Mouse (Mus musculus): Measurements from ENCODE around the gene Prdx3.
A peak's percentile ranks its signal among the peaks of the same experiment; 100 is the strongest.
"Not testable (repeated sequence)": the region's sequence is repeated elsewhere in the genome, so short reads cannot be mapped to it uniquely, and the experiment has no call there.

Prdx3 gene

DNA sequence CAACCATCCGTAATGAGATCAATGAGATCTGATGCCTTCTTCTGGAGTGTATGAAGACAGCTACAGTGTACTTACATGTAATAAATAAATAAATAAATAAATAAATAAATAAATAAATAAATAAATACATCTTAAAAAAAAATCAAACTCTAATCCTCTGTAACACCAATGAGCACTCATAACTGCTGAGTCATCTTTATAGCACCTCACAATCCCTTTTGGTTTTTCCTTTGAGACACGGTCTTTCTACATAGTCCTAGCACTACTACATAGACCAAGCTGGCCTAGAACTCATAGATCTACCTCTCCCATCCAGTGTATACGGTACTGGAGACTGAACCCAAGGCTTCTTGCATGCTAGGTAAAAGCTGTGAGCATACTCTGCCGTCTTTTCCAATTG lies 8.2 kb downstream of the Prdx3 start:
- not testable (repeated sequence) for DNase-seq (ENCODE audit: low spot score in 2 of 2)

DNA sequence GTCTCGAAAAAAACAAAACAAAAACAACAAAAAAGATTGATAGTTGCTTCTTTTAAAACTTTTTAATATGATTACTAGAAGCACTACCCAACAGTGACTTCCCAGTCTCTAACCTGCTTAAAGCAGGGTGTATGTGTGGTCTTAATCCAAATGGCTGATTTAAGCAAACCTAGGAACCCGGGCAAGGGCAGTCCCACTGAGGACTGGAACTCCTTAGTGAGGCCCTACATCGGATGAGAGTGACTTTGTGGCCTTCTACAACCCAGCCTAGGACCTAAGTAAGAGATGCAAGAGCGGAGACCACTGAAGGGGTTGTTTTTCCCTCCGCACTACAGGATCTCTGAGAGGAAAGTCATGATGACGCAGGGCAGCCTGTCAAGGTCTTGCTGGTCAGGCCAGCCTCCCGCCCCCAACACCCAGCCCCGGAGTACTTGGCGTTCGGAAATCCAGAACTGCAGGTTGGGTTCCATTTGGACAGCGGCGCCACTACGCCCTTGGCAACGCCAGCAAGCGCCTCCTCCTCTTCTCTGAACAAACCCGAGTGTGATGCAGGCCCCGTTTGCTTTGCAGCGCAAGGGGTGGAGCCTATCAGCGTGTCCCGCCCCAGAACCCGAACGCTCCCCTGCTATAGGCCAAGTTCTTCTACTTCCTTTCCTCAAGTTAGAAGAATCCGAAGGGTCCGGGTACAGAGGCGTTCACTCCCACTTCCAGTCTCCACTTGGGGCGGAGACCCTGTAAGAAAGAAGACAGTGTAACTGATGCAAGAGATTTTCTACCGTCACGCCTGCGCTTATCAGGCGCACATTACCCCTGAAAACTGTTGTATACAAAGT lies 13.3 kb downstream of the Prdx3 start, which contains the start of gene Sfxn4:
Sfxn4 (minus strand) TSS at position 612 of the 833 bp plus-strand sequence.
- DNase-seq (ENCODE audit: low spot score in 2 of 2): peak; percentile 96

DNA sequence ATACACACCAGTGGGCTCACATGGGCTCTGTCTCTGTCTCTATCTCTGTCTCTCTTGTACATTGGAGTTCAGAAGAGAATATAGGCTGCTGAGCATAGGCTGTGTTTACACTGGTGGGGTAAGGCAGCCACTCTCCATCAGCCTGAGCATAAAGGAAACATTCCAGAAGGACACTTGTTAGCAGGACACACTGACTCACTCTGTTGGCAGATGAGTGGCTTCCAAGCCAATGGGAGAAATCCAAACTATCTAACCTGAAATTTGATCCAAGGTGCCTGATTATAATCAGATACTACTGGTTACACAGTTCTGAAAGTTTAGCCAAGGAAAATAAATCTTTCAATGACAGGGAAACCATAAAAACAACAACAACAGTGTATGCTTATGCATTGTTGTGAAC lies 28.6 kb downstream of the Prdx3 start:
- no peak for DNase-seq (ENCODE audit: low spot score in 2 of 2)

- DNase-seq (ENCODE audit: low spot score in 2 of 2): no peak
Measured at GRCm38 (mm10) chr19:60843324-60843723, 31.0 kb downstream of the Prdx3 start.

- DNase-seq (ENCODE audit: low spot score in 2 of 2): peak; percentile 7 to 49
Measured at GRCm38 (mm10) chr19:60837747-60838146, 36.6 kb downstream of the Prdx3 start.

GRCm38 (mm10) chr19:60818677-60819076 lies 55.7 kb downstream of the Prdx3 start:
- DNase-seq (ENCODE audit: low spot score in 2 of 2): peak in 1 of 2 experiments; percentile 8
